Mouse (Mus musculus): Measurements from ENCODE around the gene Dtx2.

GRCm38 (mm10) chr5:135951660-135952059 is 42.9 kb upstream of the Dtx2 start:
- TF ChIP-seq CTCF (IDR thresholded peaks at IDR 0.05; ENCODE audit: low read depth) (no peak), EP300 (IDR thresholded peaks at IDR 0.05; ENCODE audit: low read depth) (no peak)
